Mouse (Mus musculus) heart, embryonic 13.5 days (tissue): ENCODE measurements around the gene Crhbp. TPM values are rescaled to one million over a fixed set of nuclear protein-coding genes. Genes with fewer than 3 reads are reported as not detected.

Experiments used
- ATAC-seq: fragments of 200-750 bp; cut with Nextera tagmentation; 2 replicates; pipeline ENCODE4 v1.8.0; 2017; ENCODE audit warnings: moderate TSS enrichment; ENCODE audit not compliant: insufficient number of reproducible peaks, low FRiP score, low TSS enrichment; ENCODE audit errors: extremely low read depth
- H3K27ac ChIP-seq: fragments of 300-500 bp; sonication (generic); replicated peaks from 2 replicates; pipeline ENCODE4 v1.5.1; 2015; ENCODE audit warnings: moderate library complexity, mild to moderate bottlenecking, inconsistent platforms
- H3K27me3 ChIP-seq: fragments of 300-500 bp; sonication (generic); replicated peaks from 2 replicates; pipeline ENCODE4 v1.6.1; 2015; ENCODE audit warnings: mild to moderate bottlenecking, inconsistent platforms
- H3K36me3 ChIP-seq: fragments of 300-500 bp; sonication (generic); 2 replicates; pipeline ENCODE4 v1.6.1; 2015; ENCODE audit warnings: mild to moderate bottlenecking, inconsistent platforms
- H3K4me1 ChIP-seq: fragments of 300-500 bp; sonication (generic); 2 replicates; pipeline ENCODE4 v1.6.1; 2015; ENCODE audit warnings: inconsistent platforms
- H3K4me2 ChIP-seq: fragments of 300-500 bp; sonication (generic); 2 replicates; pipeline ENCODE4 v1.6.1; 2015; ENCODE audit warnings: inconsistent platforms, mild to moderate bottlenecking, moderate library complexity
- H3K4me3 ChIP-seq: fragments of 300-500 bp; sonication (generic); 2 replicates; pipeline ENCODE4 v1.5.1; 2015; ENCODE audit warnings: moderate library complexity, mild to moderate bottlenecking, inconsistent platforms
- H3K9ac ChIP-seq: fragments of 300-500 bp; sonication (generic); 2 replicates; pipeline ENCODE4 v1.6.1; 2015; ENCODE audit warnings: inconsistent platforms, mild to moderate bottlenecking, moderate library complexity
- H3K9me3 ChIP-seq: fragments of 300-500 bp; sonication (generic); 2 replicates; pipeline ENCODE4 v1.6.1; 2016; ENCODE audit warnings: inconsistent platforms
- WGBS: fragments of 180-500 bp; shearing (Covaris S2); methylation state at CpG from one replicate; pipeline ENCODE4 v1.1.7; 2015; ENCODE audit warnings: mixed read lengths; 5-methylcytosine and 5-hydroxymethylcytosine counted together
- polyA plus RNA-seq: library from polyadenylated mRNA; unstranded; fragments of >200 nt; fragmentation: Nextera tagmentation; extraction: Ambion mirVana; gene quantifications from 2 replicates; pipeline ENCODE4 v1.2.1, GENCODE M21; 2015

Crhbp gene
- polyA plus RNA-seq, 1 experiment from 2014 or later: 0.13 TPM

DNA sequence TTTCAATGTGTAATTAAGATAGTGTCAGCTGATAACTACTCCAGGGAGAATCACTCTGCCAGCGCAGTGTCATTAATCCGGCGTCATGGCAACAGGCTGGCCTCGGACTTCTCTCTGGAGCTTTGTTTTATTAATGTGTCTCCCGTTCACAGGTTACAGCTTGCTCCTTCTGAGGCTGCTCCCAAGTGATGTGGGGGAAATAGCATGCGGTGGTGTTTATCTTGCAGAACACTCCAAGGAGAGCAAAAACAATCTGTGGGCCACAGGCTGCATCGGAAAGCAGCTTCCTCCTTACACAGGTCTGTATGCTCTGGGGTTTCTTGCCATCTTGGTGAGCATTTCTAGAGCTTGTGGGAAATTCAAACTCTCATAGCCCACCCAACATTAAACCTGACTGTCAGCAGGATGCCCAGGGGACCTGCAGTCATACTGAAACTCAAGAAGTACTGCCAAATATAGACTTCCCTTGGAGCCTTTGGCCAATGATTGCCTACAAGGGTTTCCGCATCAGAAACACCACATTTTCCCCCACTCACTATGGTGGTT, 25.4 kb downstream of the Crhbp start:
- H3K9me3 ChIP-seq: no peaks in the 10 kb centered on the region
- 35% methylated on average over 8 of the region's 8 CpGs for WGBS
- no peak for ATAC-seq

DNA sequence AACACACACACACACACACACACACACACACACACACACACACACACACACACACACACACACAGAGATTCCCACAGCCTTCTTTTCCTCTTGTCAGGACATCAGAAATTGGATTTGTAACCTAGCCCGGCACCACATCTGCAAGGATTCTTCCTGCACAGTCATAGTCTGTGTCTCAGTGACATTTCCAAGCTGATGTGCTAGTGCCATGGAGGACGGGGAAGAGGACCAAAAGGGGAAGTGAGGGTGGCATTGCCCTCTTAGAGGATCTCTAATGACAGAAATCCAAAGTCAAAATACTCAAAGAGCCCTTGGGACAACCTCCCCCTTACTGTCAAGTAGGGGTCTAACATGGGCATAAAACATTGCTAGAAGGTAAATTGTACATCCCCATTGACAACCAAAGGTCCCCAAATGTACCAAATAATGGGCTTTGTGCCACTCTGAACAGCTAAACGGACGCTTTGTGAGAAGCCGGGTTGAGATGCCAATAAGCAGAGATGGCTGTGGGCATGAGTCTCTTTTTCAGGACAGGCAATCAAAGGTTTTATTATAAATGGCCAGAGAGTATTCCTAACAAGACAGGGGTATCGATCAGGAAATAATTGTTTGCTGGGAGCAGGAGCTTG, 26.0 kb downstream of the Crhbp start:
- Histone ChIP-seq H3K4me1 (0 out of 2 replicates have a peak, but pooled peaks cover 4% of the 10 kb centered on the region), H3K9me3 (no peaks in the 10 kb centered on the region), H3K4me3 (no peak overlapping the region), H3K27me3 (peaks cover 41% of the 10 kb centered on the region), H3K27ac (no peak overlapping the region), H3K9ac (no peak overlapping the region), H3K4me2 (no peak overlapping the region), H3K36me3 (no peaks in the 10 kb centered on the region)
- 58% methylated on average over 6 of the region's 6 CpGs for WGBS
- ATAC-seq: no peak

More for the DNA sequence above, 25.4 kb downstream of the Crhbp start:
- 0 out of 2 replicates have a peak, but pooled peaks cover 4% of the 10 kb centered on the region for H3K4me1 ChIP-seq
- no peak overlapping the region for H3K4me3 ChIP-seq
- H3K27me3 ChIP-seq: peaks cover 41% of the 10 kb centered on the region
- H3K27ac ChIP-seq: no peak overlapping the region
- H3K9ac ChIP-seq: no peak overlapping the region
- no peaks in the 10 kb centered on the region for H3K36me3 ChIP-seq
- H3K4me2 ChIP-seq: no peak overlapping the region

DNA sequence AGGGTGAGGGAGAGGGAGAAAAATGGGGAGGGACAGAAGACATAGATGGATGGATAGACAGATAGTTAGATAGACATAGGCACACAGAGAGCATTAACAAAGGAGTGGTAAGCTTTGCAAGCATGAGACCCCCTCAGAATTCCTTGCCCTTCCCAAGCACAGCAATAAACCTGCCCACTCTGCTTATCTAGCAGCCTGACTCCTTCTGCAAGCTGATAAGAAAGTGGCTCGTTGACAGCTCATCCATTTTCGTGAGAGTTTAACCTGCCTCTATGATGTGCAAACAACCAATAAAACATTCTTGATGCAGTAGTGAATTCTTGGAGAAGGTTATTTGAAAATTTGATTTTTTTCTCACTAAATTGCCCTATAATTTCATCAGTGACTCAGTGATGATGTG, 32.5 kb downstream of the Crhbp start:
- WGBS: 1% methylated on average over 2 of the region's 2 CpGs
- Histone ChIP-seq H3K36me3 (no peaks in the 10 kb centered on the region), H3K27me3 (peaks cover 47% of the 10 kb centered on the region), H3K9me3 (no peaks in the 10 kb centered on the region), H3K4me1 (no peaks in the 10 kb centered on the region), H3K27ac (no peak overlapping the region), H3K4me3 (no peak overlapping the region), H3K9ac (no peak overlapping the region), H3K4me2 (no peak overlapping the region)
- ATAC-seq: no peak

DNA sequence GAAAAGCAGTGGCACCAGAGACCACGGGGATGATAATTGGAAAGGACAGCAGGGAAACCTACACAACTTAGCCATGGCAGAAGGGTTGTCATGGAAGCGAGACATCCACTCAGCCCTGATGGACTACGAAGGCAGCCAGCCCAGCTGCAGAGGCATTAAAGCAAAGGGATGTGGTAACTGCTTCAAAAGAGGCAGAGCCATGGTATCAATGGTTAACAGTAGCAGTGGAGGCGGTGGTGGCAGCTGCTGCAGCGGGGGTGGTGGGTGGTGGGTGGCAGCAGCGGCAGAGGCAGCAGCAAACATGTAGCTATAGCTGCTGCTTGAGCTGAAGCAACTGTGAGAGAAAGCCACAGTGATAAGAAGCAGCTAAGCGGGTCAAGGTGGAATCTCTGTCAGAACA, 51.5 kb downstream of the Crhbp start:
- Histone ChIP-seq H3K4me1 (0 out of 2 replicates have a peak, but pooled peaks cover 2% of the 10 kb centered on the region), H3K4me3 (no peak overlapping the region), H3K27ac (no peak overlapping the region), H3K27me3 (no peaks in the 10 kb centered on the region; the same call in 1 of the 2 replicates), H3K36me3 (no peaks in the 10 kb centered on the region), H3K4me2 (no peak overlapping the region), H3K9me3 (peaks cover 28% of the 10 kb centered on the region), H3K9ac (no peak overlapping the region)
- 74% methylated on average over 7 of the region's 7 CpGs for WGBS
- no peak for ATAC-seq

DNA sequence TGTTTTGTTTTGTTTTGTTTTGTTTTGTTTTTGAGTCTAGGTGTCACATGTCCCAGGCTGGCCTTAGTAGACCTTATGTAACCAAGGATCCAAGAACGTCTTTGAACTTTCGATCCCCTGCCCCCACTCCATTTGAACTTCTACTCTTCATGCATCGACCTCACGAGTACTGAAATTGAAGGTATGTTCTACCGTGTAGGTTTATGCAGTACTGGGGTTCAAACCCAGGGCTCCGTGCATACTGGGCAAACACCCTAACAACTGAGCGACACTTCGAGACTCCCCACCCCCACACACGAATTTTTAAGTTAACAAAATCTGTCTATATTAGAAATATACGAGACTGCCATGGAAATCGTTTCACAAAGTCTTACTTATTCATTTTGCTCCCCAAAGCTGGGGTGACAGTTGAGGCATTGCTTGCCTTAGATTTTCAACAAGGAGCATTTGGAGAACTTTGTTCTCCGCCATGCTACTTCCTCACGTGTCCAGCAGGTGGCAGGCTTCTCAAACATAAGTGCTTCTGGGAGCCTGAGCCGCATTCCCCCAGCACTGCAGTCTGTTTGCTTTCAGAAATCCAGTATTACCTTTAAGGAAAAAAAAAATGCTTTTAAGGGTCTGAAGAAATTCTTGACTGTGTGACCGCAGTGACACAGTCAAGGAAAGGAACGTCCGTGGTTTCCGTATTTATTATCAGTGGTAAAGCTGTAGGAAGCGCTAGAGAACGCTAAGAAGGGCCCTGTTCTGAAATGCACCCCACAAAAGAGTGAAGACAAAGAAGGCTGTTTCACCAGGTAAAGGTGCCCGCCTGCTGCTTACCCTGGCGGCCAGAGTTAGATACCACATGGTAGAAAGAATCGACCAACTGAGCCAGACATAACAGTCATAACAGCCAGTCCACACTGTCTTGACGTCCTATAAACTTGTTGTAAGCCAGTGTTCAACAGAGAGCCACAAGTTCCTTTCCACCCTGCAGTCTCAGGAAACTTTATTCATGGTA, 54.6 kb downstream of the Crhbp start:
- peaks cover 6% of the 10 kb centered on the region for H3K9me3 ChIP-seq
- H3K9ac ChIP-seq: peak overlapping the region; percentile 66
- no peaks in the 10 kb centered on the region; the same call in 1 of the 2 replicates for H3K27me3 ChIP-seq
- WGBS: 32% methylated on average over 24 of the region's 24 CpGs
- no peak overlapping the region for H3K27ac ChIP-seq
- 0 out of 2 replicates have a peak, but pooled peaks cover 2% of the 10 kb centered on the region for H3K4me1 ChIP-seq
- H3K4me2 ChIP-seq: peak overlapping the region; percentile 51
- no peak overlapping the region for H3K4me3 ChIP-seq
- no peaks in the 10 kb centered on the region for H3K36me3 ChIP-seq
- no peak for ATAC-seq

DNA sequence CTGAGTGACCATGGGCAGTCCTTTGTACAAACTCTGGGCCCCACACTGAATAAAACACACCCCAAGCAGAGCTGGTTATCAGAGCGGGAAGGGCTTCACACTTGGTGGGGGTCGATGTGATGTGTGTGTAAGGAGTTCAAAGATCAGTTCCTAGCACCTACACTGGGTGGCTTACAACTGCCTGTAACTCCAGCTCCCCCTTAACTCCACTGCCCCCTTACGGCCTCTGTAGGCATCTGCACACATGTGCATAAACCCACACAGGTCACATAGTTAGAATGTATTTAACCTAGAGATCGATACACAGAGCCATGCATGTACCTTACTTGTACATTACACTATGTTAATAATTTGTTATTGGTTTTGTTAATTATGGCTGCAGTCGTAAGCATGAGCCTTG, 56.5 kb downstream of the Crhbp start:
- no peak overlapping the region for H3K9ac ChIP-seq
- 0 out of 2 replicates have a peak, but pooled peaks cover 2% of the 10 kb centered on the region for H3K4me1 ChIP-seq
- no peaks in the 10 kb centered on the region for H3K36me3 ChIP-seq
- H3K4me3 ChIP-seq: no peak overlapping the region
- H3K4me2 ChIP-seq: no peak overlapping the region
- no peak overlapping the region for H3K27ac ChIP-seq
- H3K9me3 ChIP-seq: no peaks in the 10 kb centered on the region
- WGBS: 74% methylated on average over 5 of the region's 5 CpGs
- no peaks in the 10 kb centered on the region; the same call in 1 of the 2 replicates for H3K27me3 ChIP-seq
- ATAC-seq: no peak

DNA sequence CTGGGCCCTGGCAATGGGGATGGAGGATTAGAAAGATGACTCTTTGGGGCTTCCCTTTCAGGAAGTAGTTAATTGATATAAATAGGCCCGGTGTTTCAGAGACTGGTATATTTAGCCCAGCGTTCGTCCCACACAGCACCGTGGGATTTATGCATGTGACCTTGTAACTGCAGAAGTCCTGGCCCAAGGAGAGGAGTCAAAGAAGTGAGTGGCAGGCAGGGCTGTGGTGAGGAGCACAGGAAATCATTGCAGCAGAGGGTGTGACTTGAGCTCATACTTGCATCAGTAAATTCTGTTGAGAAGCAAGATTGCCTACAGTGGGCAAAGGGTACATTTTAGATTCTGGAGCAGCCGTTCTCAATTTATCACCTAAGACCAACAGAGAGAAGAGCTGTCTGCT, 62.3 kb downstream of the Crhbp start:
- WGBS: 34% methylated on average over 5 of the region's 5 CpGs
- peaks cover 9% of the 10 kb centered on the region for H3K4me1 ChIP-seq
- no peak overlapping the region for H3K4me2 ChIP-seq
- no peaks in the 10 kb centered on the region for H3K27me3 ChIP-seq
- no peaks in the 10 kb centered on the region for H3K9me3 ChIP-seq
- no peak for ATAC-seq
- H3K9ac ChIP-seq: no peak overlapping the region
- 0 out of 2 replicates have a peak overlapping the region, but pooled peaks have one; percentile 34 for H3K27ac ChIP-seq
- no peaks in the 10 kb centered on the region for H3K36me3 ChIP-seq
- no peak overlapping the region for H3K4me3 ChIP-seq

Other genes with a start within 250 kb of the Crhbp start
- gene Pde8b, start 194.6 kb downstream of the Crhbp start, polyA plus RNA-seq: 0.55 and 0.79 TPM in 2 replicates
- 53.4 and 55.7 TPM in 2 replicates for gene Zbed3, start 121.3 kb downstream of the Crhbp start, polyA plus RNA-seq
- 20.4 and 23.2 TPM in 2 replicates for gene Aggf1, start 69.6 kb downstream of the Crhbp start, polyA plus RNA-seq
- gene S100z, start 33.8 kb upstream of the Crhbp start, polyA plus RNA-seq: not detected in 2 replicates
- gene F2rl1, start 80.3 kb upstream of the Crhbp start, polyA plus RNA-seq: 0.27 and 0.59 TPM in 2 replicates
- gene F2r, start 173.6 kb upstream of the Crhbp start, polyA plus RNA-seq: 124 and 129 TPM in 2 replicates